Mouse (Mus musculus) myocyte (in vitro differentiated cells): ENCODE data around the gene C1galt1c1.

Experiments
- CEBPB ChIP-seq: IDR thresholded peaks from 2 replicates; pipeline ENCODE4 v1.6.1; 2011; ENCODE audit warnings: mild to moderate bottlenecking, moderate library complexity; ENCODE audit not compliant: poor library complexity, insufficient read depth, severe bottlenecking
- E2F4 ChIP-seq: IDR thresholded peaks from one replicate; pipeline ENCODE4 v1.6.1; 2011; ENCODE audit warnings: mild to moderate bottlenecking, control low read depth, moderate library complexity; ENCODE audit not compliant: insufficient read depth
- MAX ChIP-seq: IDR thresholded peaks from one replicate; pipeline ENCODE4 v1.6.1; 2011; ENCODE audit warnings: low read depth, mild to moderate bottlenecking, control low read depth
- MYOD1 ChIP-seq, 3 experiments: IDR thresholded peaks; one replicate each; pipeline ENCODE4 v1.6.1; 2011; ENCODE audit warnings: control low read depth in 2 of 3, low read depth in 2 of 3, mild to moderate bottlenecking in 2 of 3, moderate library complexity in 1 of 3; ENCODE audit not compliant: insufficient read length in 2 of 3, control insufficient read depth in 1 of 3
- MYOG ChIP-seq, 3 experiments: IDR thresholded peaks; one replicate each; pipeline ENCODE4 v1.6.1; 2011; ENCODE audit warnings: control low read depth in 2 of 3, low read depth in 2 of 3, mild to moderate bottlenecking in 2 of 3; ENCODE audit not compliant: insufficient read length in 2 of 3, control insufficient read depth in 1 of 3, insufficient read depth in 1 of 3
- POLR2A ChIP-seq: IDR thresholded peaks from one replicate; pipeline ENCODE4 v1.6.1; 2011; ENCODE audit warnings: low read depth, mild to moderate bottlenecking, control low read depth, moderate library complexity; ENCODE audit not compliant: insufficient read length
- POLR2AphosphoS2 ChIP-seq: IDR thresholded peaks from one replicate; pipeline ENCODE4 v1.6.1; 2011; ENCODE audit warnings: low read depth, control low read depth; ENCODE audit not compliant: insufficient read length
- TCF12 ChIP-seq: IDR thresholded peaks from one replicate; pipeline ENCODE4 v1.6.1; 2011; ENCODE audit warnings: mild to moderate bottlenecking, control low read depth; ENCODE audit not compliant: poor library complexity, insufficient read depth, severe bottlenecking
- TCF3 ChIP-seq: IDR thresholded peaks from one replicate; pipeline ENCODE4 v1.6.1; 2011; ENCODE audit warnings: low read depth, control low read depth; ENCODE audit not compliant: insufficient read length
- USF1 ChIP-seq: IDR thresholded peaks from one replicate; pipeline ENCODE4 v1.6.1; 2011; ENCODE audit warnings: low read depth, mild to moderate bottlenecking, control low read depth, moderate library complexity

DNA sequence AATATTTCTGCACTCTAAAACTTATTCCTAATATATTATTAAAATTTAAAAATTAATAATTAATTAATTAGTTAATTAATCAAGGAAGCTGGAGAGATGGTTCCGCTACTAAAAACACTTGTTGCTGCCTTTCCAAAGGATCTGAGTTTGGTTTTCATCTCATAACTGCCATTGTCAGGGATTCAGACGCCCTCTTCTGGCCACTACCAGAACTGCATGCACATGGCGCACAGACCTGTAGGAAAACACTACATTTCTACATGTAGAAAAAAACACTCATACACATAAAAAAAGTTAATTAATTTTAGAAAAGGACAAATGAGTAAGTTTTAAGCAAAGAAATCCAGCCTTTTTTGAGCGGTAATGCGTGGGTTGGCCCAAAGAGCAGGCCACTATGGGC is 19.8 kb upstream of the C1galt1c1 start:
- TF ChIP-seq POLR2A, result no peak
- no peak for TF ChIP-seq TCF3
- no peak for TF ChIP-seq CEBPB
- no peak for TF ChIP-seq MYOD1 (IDR thresholded peaks at IDR 0.05; ENCODE audit: control insufficient read depth in 1 of 3, insufficient read length in 2 of 3, low read depth in 2 of 3)
- no peak for TF ChIP-seq TCF12
- TF ChIP-seq E2F4, result no peak
- no peak for TF ChIP-seq MAX
- TF ChIP-seq USF1, result no peak
- TF ChIP-seq POLR2AphosphoS2, result no peak
- TF ChIP-seq MYOG (IDR thresholded peaks at IDR 0.05; ENCODE audit: control insufficient read depth in 1 of 3, insufficient read depth in 1 of 3, insufficient read length in 2 of 3, low read depth in 2 of 3), result no peak
